Mouse (Mus musculus): ENCODE results near the gene Ankrd63. TPM values are rescaled to one million over a fixed set of nuclear protein-coding genes. Genes with fewer than 3 reads are reported as not detected.

Ankrd63 gene
- polyA plus RNA-seq, 1 experiment from 2014 or later: not detected

DNA sequence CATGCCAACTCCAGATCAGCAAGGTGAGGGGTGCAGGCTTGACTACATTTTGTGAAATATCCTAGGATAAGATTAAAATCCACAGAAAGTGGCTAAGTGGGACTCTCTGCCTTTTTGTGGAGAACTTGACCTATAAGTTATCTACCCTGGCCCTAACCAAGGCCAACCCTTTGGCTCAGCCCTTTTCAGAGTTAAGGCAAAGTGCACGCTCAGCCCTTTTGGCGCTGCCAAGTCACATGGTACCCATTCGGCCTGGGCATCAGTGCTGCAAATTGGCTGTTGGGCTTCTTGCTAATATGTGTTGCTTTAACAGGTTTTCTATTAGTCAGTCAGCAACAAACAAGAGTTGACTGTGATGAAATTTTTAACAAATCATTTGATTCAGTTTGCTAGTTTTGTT is 16.0 kb downstream of the Ankrd63 start:
- Histone ChIP-seq H3K4me2 (no peak overlapping the region), H3K4me1 (replicated peaks; ENCODE audit: control insufficient read depth, insufficient read depth, low read length) (no peaks in the 10 kb centered on the region), H3K9me3 (ENCODE audit: control insufficient read depth, low read length) (no peaks in the 10 kb centered on the region), H3K9ac (ENCODE audit: low read depth, low read length) (no peak overlapping the region), H3K27ac (ENCODE audit: low read depth, low read length) (no peak overlapping the region), H3K4me3 (ENCODE audit: low read depth, low read length) (no peak overlapping the region), H3K27me3 (replicated peaks; ENCODE audit: control insufficient read depth, insufficient read depth, low read length) (0 out of 2 replicates have a peak, but pooled peaks cover 2% of the 10 kb centered on the region), H3K36me3 (ENCODE audit: control insufficient read depth, insufficient read depth, low read length) (no peaks in the 10 kb centered on the region)
- WGBS: 85% methylated on average over 3 of the region's 3 CpGs
- DNase-seq (ENCODE audit: low spot score): no peak
- no peak for ATAC-seq (replicated peaks; ENCODE audit: low FRiP score)

DNA sequence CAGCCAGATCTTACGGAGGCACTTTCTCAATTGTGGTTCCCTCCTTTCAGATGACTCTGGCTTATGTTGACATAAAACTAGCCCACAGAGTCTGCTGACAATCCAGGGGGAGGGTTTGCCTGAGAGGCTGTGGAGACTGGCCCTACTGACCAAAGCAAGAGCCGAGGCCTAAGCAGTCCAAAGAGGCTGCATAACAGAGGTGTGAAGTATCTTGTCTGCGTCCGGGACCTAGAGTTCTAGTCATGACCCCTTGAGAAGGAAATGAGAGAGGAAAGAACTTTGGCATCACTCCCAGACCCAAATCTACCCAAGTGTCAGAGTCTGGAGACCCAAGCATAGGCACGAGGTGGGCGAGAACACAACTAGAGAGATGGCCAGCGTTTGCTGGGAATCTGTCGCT is 17.1 kb downstream of the Ankrd63 start:
- H3K36me3 ChIP-seq (ENCODE audit: control insufficient read depth, insufficient read depth, low read length): no peaks in the 10 kb centered on the region
- 0 out of 2 replicates have a peak, but pooled peaks cover 2% of the 10 kb centered on the region for H3K4me1 ChIP-seq (replicated peaks; ENCODE audit: control insufficient read depth, insufficient read depth, low read length)
- WGBS: 82% methylated on average over 8 of the region's 8 CpGs
- no peak overlapping the region for H3K4me3 ChIP-seq (ENCODE audit: low read depth, low read length)
- 0 out of 2 replicates have a peak, but pooled peaks cover 2% of the 10 kb centered on the region for H3K27me3 ChIP-seq (replicated peaks; ENCODE audit: control insufficient read depth, insufficient read depth, low read length)
- DNase-seq (ENCODE audit: low spot score) (no peak), ATAC-seq (replicated peaks; ENCODE audit: low FRiP score) (no peak)
- H3K9ac ChIP-seq (ENCODE audit: low read depth, low read length): no peak overlapping the region
- no peaks in the 10 kb centered on the region for H3K9me3 ChIP-seq (ENCODE audit: control insufficient read depth, low read length)
- no peak overlapping the region for H3K4me2 ChIP-seq
- no peak overlapping the region for H3K27ac ChIP-seq (ENCODE audit: low read depth, low read length)

DNA sequence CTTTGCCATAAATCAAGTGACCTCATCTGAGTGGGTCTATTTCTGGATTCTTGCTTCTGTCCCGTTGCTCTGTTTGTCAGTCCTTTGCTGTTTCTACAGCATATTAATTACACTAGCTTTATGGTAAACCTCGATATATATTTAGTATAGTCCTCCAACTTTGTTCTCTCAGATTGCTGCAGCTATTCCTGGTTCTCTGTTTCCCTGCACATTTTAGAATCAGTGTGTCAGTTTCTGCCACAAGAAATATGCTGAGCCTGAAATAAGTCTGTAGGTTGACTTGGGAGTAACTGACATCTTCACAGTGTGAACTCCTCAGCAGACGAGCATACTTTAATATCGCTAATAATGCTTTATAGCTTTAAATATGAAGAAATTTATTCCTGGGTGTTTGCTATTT is 18.7 kb downstream of the Ankrd63 start:
- ATAC-seq (replicated peaks; ENCODE audit: low FRiP score): no peak
- no peak overlapping the region for H3K9ac ChIP-seq (ENCODE audit: low read depth, low read length)
- no peak overlapping the region for H3K4me3 ChIP-seq (ENCODE audit: low read depth, low read length)
- 0 out of 2 replicates have a peak, but pooled peaks cover 2% of the 10 kb centered on the region for H3K4me1 ChIP-seq (replicated peaks; ENCODE audit: control insufficient read depth, insufficient read depth, low read length)
- H3K27me3 ChIP-seq (replicated peaks; ENCODE audit: control insufficient read depth, insufficient read depth, low read length): 0 out of 2 replicates have a peak, but pooled peaks cover 2% of the 10 kb centered on the region
- no peaks in the 10 kb centered on the region for H3K36me3 ChIP-seq (ENCODE audit: control insufficient read depth, insufficient read depth, low read length)
- H3K9me3 ChIP-seq (ENCODE audit: control insufficient read depth, low read length): no peaks in the 10 kb centered on the region
- WGBS: 88% methylated on average over 4 of the region's 4 CpGs
- no peak overlapping the region for H3K27ac ChIP-seq (ENCODE audit: low read depth, low read length)
- H3K4me2 ChIP-seq: no peak overlapping the region
- DNase-seq (ENCODE audit: low spot score): no peak

DNA sequence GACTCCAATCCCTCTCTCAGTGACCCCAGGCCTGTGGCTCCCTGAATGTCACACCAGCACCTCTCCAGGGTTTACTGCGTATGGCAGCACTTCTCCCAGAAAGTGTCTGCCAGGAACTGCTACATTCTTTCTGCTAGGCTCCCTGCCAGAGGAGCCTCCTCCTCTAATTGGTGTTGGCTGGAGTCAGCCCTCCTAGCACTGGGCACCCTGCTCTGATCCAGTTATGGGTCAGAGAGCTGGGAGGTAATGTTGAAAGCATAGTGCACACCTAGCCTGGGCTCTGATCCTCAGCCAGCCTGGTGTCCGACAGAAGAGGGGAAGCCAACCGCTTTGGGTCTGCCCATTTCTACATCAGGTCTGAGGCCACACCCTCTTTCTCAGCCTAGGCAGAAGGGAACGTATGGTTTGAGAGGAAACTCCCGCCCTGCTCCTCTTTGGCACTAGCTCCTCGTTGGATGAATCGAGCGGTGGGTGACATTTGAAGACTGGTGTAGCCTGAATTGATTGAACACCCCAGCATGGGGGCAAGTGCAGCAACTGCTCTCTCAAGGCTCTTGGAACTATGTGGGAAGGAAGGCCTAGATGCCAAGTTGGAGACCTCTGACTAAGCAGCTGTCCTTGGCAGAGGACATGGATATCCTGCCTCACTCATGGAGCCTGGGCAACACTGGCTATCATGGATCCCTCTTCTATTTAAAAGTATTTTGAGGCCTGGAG is 21.1 kb downstream of the Ankrd63 start:
- no peak overlapping the region for H3K9ac ChIP-seq (ENCODE audit: low read depth, low read length)
- no peak overlapping the region for H3K4me2 ChIP-seq
- peaks cover 14% of the 10 kb centered on the region for H3K27me3 ChIP-seq (replicated peaks; ENCODE audit: control insufficient read depth, insufficient read depth, low read length)
- peaks cover 3% of the 10 kb centered on the region for H3K4me1 ChIP-seq (replicated peaks; ENCODE audit: control insufficient read depth, insufficient read depth, low read length)
- no peak overlapping the region for H3K27ac ChIP-seq (ENCODE audit: low read depth, low read length)
- no peak for ATAC-seq (replicated peaks; ENCODE audit: low FRiP score)
- H3K9me3 ChIP-seq (ENCODE audit: control insufficient read depth, low read length): no peaks in the 10 kb centered on the region
- 42% methylated on average over 8 of the region's 8 CpGs for WGBS
- no peak overlapping the region for H3K4me3 ChIP-seq (ENCODE audit: low read depth, low read length)
- no peaks in the 10 kb centered on the region for H3K36me3 ChIP-seq (ENCODE audit: control insufficient read depth, insufficient read depth, low read length)
- no peak for DNase-seq (ENCODE audit: low spot score)

DNA sequence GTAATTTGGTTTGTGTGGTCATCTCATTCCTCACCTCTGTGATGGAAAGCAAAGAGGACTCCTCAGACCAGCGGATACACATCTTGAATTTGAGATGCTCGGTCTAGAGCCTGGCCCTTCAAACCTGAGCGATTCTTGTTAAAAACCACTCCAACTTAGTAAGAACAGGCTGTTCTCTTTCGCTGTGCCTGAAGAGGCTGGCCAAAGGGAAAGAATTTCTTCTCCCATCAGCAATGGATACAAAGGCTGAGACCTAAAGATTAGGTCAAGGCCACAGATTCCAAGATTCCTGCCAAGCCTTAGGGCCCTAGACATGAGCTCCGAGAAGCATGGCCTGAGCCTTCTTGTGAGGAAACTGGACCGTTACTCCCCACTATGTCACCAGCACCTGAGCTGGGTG is 22.8 kb downstream of the Ankrd63 start:
- H3K4me2 ChIP-seq: no peak overlapping the region
- H3K36me3 ChIP-seq (ENCODE audit: control insufficient read depth, insufficient read depth, low read length): no peaks in the 10 kb centered on the region
- peaks cover 32% of the 10 kb centered on the region for H3K27me3 ChIP-seq (replicated peaks; ENCODE audit: control insufficient read depth, insufficient read depth, low read length)
- H3K4me3 ChIP-seq (ENCODE audit: low read depth, low read length): no peak overlapping the region
- H3K9ac ChIP-seq (ENCODE audit: low read depth, low read length): no peak overlapping the region
- H3K4me1 ChIP-seq (replicated peaks; ENCODE audit: control insufficient read depth, insufficient read depth, low read length): peaks cover 16% of the 10 kb centered on the region
- H3K9me3 ChIP-seq (ENCODE audit: control insufficient read depth, low read length): no peaks in the 10 kb centered on the region
- H3K27ac ChIP-seq (ENCODE audit: low read depth, low read length): no peak overlapping the region
- WGBS: 90% methylated on average over 6 of the region's 6 CpGs
- DNase-seq (ENCODE audit: low spot score) (no peak), ATAC-seq (replicated peaks; ENCODE audit: low FRiP score) (no peak)

DNA sequence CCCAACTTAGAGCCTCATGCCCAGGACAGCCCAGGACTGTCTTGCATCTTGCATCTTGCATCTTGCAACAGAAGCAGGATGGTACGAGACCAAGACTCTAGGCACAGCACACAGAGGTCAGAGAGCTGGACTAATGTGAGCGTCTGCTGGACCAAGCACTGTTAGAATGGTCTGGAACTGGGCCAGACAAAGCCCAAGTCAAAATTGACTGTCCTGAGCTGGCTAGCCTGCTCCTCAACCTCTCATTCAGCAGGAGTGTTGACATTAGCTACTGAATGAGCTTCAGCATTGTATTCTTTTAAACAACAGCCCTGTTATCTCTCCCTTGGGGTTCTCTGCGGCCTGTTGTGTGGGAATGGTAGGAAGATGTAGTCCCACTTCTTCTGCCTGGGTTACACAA is 24.2 kb downstream of the Ankrd63 start:
- 75% methylated on average over 3 of the region's 3 CpGs for WGBS
- DNase-seq (ENCODE audit: low spot score) (no peak), ATAC-seq (replicated peaks; ENCODE audit: low FRiP score) (no peak)
- H3K4me3 ChIP-seq (ENCODE audit: low read depth, low read length): no peak overlapping the region
- H3K4me1 ChIP-seq (replicated peaks; ENCODE audit: control insufficient read depth, insufficient read depth, low read length): peaks cover 16% of the 10 kb centered on the region
- no peaks in the 10 kb centered on the region for H3K9me3 ChIP-seq (ENCODE audit: control insufficient read depth, low read length)
- H3K27me3 ChIP-seq (replicated peaks; ENCODE audit: control insufficient read depth, insufficient read depth, low read length): peaks cover 43% of the 10 kb centered on the region
- no peak overlapping the region for H3K27ac ChIP-seq (ENCODE audit: low read depth, low read length)
- H3K36me3 ChIP-seq (ENCODE audit: control insufficient read depth, insufficient read depth, low read length): no peaks in the 10 kb centered on the region
- no peak overlapping the region for H3K9ac ChIP-seq (ENCODE audit: low read depth, low read length)
- no peak overlapping the region for H3K4me2 ChIP-seq

GRCm38 (mm10) chr2:118677817-118678216 is 25.9 kb downstream of the Ankrd63 start:
- peak overlapping the region; percentile 60 for H3K4me3 ChIP-seq (ENCODE audit: low read depth, low read length)
- H3K9me3 ChIP-seq (ENCODE audit: control insufficient read depth, low read length): no peaks in the 10 kb centered on the region
- no peaks in the 10 kb centered on the region for H3K36me3 ChIP-seq (ENCODE audit: control insufficient read depth, insufficient read depth, low read length)
- peaks cover 51% of the 10 kb centered on the region for H3K27me3 ChIP-seq (replicated peaks; ENCODE audit: control insufficient read depth, insufficient read depth, low read length)
- peak overlapping the region; percentile 65; the same call in 1 of the 2 replicates for H3K9ac ChIP-seq (ENCODE audit: low read depth, low read length)
- H3K4me2 ChIP-seq: peak overlapping the region; percentile 98
- DNase-seq (ENCODE audit: low spot score) (no peak), ATAC-seq (replicated peaks; ENCODE audit: low FRiP score) (peak; percentile 53; the same call in 1 of the 2 replicates)
- 12% methylated on average over 4 of the region's 4 CpGs for WGBS
- H3K27ac ChIP-seq (ENCODE audit: low read depth, low read length): no peak overlapping the region
- H3K4me1 ChIP-seq (replicated peaks; ENCODE audit: control insufficient read depth, insufficient read depth, low read length): peaks cover 16% of the 10 kb centered on the region

DNA sequence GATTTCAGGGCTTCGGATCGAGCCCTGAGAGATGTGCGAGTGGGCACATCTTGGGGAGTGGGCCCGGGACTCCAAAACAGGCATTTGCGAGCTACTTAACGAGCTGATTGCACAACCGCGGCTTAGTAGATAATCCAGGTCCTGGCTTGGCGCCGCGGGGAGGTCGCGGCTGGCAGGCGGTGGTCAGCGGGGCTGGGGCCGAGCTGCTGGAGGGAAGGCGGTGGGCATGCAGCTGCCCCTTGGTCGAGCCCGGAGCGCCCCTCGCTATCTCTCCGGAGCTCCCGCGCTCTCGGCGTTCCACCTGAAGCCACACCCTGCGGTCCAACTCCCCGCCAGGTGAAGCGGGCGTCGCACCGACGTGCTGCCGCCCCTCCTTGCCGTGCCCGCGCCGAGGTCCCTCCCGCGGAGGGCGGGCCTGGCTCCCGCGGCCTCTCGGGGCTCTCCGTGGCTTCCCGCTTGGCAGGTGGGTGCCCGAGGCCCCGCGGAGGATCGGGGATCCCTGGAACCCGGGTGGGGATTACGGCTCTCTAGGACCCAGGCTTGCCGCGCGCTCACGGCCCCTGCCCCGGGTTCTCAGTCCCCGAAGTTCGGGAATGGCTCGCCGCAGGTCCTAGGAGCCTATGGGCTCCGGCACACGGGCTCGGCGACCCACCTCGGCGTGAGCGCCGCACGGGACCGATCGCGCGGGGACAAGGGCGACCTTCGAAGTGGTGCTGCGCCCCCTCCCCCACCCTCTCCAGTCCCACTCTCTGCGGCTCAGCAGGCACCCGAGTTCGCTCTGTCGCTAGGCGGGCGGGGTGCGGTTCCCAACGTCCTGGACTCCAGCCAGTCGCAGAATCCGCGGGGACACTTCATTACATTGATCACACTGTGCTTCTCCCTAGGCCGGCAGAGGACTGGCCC is 26.7 kb downstream of the Ankrd63 start:
- Histone ChIP-seq H3K36me3 (ENCODE audit: control insufficient read depth, insufficient read depth, low read length) (no peaks in the 10 kb centered on the region), H3K27me3 (replicated peaks; ENCODE audit: control insufficient read depth, insufficient read depth, low read length) (peaks cover 54% of the 10 kb centered on the region), H3K4me2 (peak overlapping the region; percentile 98), H3K27ac (ENCODE audit: low read depth, low read length) (no peak overlapping the region), H3K9ac (ENCODE audit: low read depth, low read length) (peak overlapping the region; percentile 65), H3K9me3 (ENCODE audit: control insufficient read depth, low read length) (no peaks in the 10 kb centered on the region), H3K4me1 (replicated peaks; ENCODE audit: control insufficient read depth, insufficient read depth, low read length) (peaks cover 14% of the 10 kb centered on the region), H3K4me3 (ENCODE audit: low read depth, low read length) (peak overlapping the region; percentile 60)
- DNase-seq (ENCODE audit: low spot score) (no peak), ATAC-seq (replicated peaks; ENCODE audit: low FRiP score) (peak; percentile 56)
- 2% methylated on average over 89 of the region's 89 CpGs for WGBS
